Mouse (Mus musculus): ENCODE measurements around the gene Men1. TPM values are rescaled to one million over a fixed set of nuclear protein-coding genes. Genes with fewer than 3 reads are reported as not detected.

Men1 gene
- total RNA-seq, 2 experiments from 2014 or later: 10.1 to 11.4 TPM

DNA sequence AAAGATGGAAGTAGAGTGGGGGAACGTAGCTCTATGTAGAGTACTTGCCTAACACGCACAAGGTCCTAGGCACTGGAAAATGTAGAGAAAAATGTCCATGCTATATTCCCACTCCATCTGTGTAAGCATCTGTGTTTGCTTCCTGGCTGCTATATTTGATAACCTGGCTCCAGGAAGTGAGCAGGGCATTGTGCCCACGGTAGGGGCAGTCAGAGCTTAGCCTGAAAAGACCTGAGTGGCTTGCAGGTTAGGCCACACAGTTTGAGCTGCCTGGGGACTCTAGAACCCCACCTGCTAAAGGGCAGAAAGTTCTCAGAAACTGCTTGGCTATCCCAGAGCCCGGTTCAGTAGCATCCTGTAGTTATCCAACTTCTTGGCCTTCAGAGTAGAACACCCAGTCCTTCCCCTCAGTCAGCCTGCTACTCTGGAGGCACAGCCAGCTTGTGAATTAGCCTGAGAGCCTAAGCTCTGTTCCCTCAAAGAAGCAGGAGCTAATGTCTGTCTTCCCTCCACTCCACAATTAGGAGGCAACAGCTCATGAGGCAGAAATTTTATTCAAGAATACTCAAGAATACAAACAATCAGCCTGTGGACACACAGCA is 47.6 kb downstream of the Men1 start:
- intact Hi-C loops (cut with DNase I; ENCODE audit: low total_unique reads): no loop called here

DNA sequence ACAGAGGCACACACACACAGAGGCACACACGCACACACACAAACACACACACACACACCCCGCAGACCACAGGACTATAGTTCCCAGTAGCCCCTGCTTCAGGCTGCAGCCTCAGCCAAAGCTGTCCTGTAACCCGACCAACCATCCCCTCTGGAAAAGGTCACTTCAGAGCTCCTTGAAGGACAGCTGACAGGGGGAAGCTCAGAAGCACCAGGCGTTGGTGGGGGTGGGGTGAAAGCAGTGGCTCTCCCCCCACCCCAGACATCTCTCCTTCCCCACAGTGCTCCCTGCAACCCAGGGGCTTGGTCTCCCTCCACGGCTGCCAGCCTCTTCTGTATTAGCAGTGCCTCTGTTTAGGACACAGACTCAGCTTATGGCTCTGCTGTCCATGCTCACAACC is 48.7 kb downstream of the Men1 start:
- peak; percentile 66 for DNase-seq
- intact Hi-C loops (cut with DNase I; ENCODE audit: low total_unique reads): no loop called here

More for the DNA sequence above, 47.6 kb downstream of the Men1 start:
- DNase-seq: no peak

DNA sequence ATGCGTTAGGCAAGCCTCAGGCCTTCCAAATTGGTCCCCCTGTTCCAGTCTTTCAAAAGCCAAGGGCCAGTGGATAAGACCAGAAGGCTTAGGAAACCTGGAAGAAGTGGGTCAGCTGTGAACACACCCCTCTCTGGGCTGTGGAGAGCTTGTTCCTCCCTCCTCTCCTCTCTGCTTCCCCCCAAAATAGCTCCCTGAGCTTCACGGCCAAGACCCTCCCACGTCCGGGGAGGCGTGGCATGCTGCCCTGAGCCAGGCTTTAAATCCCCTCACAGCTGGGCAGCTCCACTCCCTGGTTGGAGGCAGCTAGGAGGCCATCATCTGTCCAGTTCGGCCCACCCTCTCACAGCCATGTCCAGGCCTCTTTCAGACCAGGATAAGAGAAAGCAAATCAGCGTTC is 49.3 kb downstream of the Men1 start, which contains the start of gene Pygm:
Pygm (plus strand) TSS at position 272 of the 400 bp plus-strand sequence.
- intact Hi-C loops (cut with DNase I; ENCODE audit: low total_unique reads): no loop called here
- peak; percentile 92 for DNase-seq

DNA sequence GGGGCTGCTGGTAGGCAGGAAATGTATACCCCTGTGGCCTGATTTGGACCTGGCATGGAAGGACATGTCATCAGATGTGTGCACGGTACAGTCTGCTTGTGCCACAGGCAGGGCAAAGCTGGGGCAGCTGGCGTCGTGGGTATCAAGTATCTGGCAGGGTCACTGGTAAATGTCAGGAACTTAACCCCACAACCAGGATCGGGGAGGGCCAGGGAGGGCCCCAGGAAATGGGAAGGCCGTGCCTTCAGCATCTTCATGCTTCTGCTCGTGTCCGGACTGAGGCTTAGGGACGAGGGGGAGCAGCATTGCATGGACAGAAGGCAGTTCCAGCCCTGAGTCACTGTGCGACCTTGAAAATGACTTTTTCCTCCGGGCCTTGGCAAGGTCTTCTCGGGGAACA is 50.2 kb downstream of the Men1 start:
- intact Hi-C loops (cut with DNase I; ENCODE audit: low total_unique reads): no loop called here
- peak; percentile 74 for DNase-seq

DNA sequence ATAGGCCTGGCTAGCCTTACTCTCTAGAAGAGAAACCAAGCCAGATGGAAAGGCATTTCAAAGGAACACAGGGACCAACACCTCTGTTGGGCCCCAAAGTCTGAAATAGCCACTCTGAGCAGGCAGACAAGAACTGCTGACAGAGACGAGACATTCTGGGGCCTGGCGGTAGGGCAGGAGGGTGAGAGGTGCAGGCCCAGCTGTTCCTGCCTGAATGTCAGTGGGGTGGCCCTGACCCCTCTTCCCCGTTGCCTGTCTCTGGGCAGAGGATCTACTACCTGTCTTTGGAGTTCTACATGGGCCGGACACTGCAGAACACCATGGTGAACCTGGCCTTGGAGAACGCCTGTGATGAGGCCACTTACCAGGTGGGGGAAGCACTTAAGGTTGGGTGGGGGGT is 50.6 kb downstream of the Men1 start:
- intact Hi-C loops (cut with DNase I; ENCODE audit: low total_unique reads): no loop called here
- no peak for DNase-seq

DNA sequence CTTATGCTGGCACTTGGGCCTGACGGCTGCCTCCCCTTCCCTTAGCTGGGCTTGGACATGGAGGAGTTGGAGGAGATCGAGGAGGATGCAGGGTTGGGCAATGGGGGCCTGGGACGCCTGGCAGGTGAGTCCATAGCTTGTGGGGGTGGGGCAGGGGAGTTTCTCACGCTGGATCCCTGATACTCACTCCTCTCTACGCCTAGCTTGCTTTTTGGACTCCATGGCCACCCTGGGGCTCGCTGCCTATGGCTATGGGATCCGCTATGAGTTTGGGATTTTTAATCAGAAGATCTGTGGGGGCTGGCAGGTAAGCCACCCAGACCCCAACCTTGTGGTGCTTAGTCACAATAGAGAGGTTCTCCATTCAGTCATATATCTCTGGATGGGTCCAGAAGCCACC is 51.0 kb downstream of the Men1 start:
- DNase-seq: no peak
- intact Hi-C loops (cut with DNase I; ENCODE audit: low total_unique reads): no loop called here

DNA sequence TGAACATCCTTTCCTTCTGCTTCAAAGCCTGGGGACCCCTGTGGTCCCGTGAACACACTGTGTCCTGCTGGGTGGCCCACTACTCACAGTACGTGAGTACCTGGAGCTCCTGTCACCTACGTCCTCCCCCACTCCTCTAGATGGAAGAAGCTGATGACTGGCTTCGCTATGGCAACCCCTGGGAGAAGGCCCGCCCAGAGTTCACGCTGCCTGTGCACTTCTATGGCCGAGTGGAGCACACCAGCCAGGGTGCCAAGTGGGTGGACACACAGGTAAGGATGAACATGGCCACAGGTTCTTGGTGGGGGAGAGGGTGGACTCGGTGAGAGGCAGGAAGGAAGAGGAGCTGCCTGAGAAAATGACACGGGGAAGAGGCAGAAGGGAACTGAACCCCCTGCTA is 51.5 kb downstream of the Men1 start:
- intact Hi-C loops (cut with DNase I; ENCODE audit: low total_unique reads): no loop called here
- DNase-seq: no peak

DNA sequence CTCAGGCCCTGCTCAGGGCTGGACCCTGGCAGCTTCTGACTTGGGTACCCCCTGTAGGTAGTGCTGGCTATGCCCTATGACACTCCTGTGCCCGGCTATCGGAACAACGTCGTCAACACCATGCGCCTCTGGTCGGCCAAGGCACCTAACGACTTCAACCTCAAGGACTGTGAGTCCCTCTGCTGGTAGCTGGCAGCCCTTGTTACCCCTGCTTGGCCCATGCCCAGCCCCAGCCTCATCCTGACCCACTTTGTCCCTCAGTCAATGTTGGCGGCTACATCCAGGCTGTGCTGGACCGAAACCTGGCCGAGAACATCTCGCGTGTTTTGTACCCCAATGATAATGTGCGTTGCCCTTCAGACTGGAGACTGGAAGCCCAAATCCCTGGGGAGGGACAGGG is 53.2 kb downstream of the Men1 start:
- peak; percentile 63 for DNase-seq
- intact Hi-C loops (cut with DNase I; ENCODE audit: low total_unique reads): no loop called here

DNA sequence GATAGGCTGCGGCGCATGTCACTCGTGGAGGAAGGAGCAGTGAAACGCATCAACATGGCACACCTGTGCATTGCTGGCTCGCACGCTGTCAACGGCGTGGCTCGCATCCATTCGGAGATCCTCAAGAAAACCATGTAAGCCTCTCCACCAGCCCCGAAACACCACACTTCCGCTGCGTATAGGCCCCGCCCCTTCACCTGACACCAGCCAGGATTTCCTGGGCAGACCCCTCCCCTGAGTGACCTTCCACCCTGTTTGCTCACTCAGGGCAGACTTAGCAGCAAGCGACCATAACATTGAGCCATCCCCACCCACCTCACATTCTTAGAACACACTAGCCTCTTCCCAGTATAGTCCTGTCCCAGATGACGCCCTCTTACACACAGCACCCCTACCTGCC is 55.0 kb downstream of the Men1 start:
- intact Hi-C loops (cut with DNase I; ENCODE audit: low total_unique reads): no loop called here

DNA sequence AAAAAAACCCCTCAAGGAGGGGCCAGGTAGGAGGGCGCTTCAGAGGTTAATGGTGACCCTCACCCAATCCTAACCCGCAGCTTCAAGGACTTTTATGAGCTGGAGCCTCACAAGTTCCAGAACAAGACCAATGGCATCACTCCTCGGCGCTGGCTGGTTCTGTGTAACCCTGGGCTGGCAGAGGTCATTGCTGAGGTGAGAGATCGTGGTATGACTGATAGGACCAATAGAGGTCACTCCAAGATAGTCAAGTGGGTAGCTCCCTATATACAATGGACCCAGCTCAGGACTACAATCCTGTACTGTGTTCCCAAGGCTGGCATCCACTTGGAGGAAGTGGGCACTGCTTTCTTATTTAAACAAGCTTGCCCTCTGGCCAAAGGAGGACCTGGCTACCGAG is 55.5 kb downstream of the Men1 start:
- intact Hi-C loops (cut with DNase I; ENCODE audit: low total_unique reads): no loop called here
- DNase-seq: no peak

More for the DNA sequence above, 55.0 kb downstream of the Men1 start:
- no peak for DNase-seq

Small RNAs within 50 kb of the gene (microRNA-seq; reads per million reads assigned to microRNA genes)
- 0 to 0.50 reads per million in 2 experiments for gene Mir6989

Other genes starting within 250 kb of the Men1 start
- 1 to 10 TPM in 1 of 2 experiments, under 1 TPM in 1; 0.84 to 1.3 TPM for gene Cdca5, start 250.0 kb upstream of the Men1 start, total RNA-seq (2021)
- gene AC131692.1, start 240.6 kb upstream of the Men1 start, total RNA-seq (2021): not detected
- gene Naaladl1, start 229.2 kb upstream of the Men1 start, total RNA-seq (2021): not detected
- gene Sac3d1, start 216.3 kb upstream of the Men1 start, total RNA-seq (2021): 10 to 100 TPM in 1 of 2 experiments, 1 to 10 TPM in 1; 8.8 to 14.4 TPM
- gene Snx15, start 206.7 kb upstream of the Men1 start, total RNA-seq (2021): 10 to 100 TPM in 1 of 2 experiments, 1 to 10 TPM in 1; 8.2 to 11.9 TPM
- gene Batf2, start 194.0 kb upstream of the Men1 start, total RNA-seq (2021): under 1 TPM in 1 of 2 experiments, not detected in 1; 0.20 TPM
- 10 to 100 TPM; 53.4 to 55.4 TPM for gene Arl2, start 193.4 kb upstream of the Men1 start, total RNA-seq (2021)
- not detected for gene Majin, start 150.6 kb upstream of the Men1 start, total RNA-seq (2021)
- gene Gpha2, start 108.6 kb upstream of the Men1 start, total RNA-seq (2021): not detected
- 10 to 100 TPM; 22.4 to 24.7 TPM for gene Ppp2r5b, start 99.1 kb upstream of the Men1 start, total RNA-seq (2021)
- 10 to 100 TPM; 12.7 to 14.6 TPM for gene Atg2a, start 93.3 kb upstream of the Men1 start, total RNA-seq (2021)
- gene Ehd1, start 58.3 kb upstream of the Men1 start, total RNA-seq (2021): 10 to 100 TPM; 40.5 to 50.8 TPM
- gene Cdc42bpg, start 28.5 kb upstream of the Men1 start, total RNA-seq (2021): 1 to 10 TPM; 3.4 to 3.9 TPM
- gene Map4k2, start 6.2 kb downstream of the Men1 start, total RNA-seq (2021): 10 to 100 TPM in 1 of 2 experiments, 1 to 10 TPM in 1; 9.5 to 14.4 TPM
- gene Sf1, start 28.7 kb downstream of the Men1 start, total RNA-seq (2021): 10 to 100 TPM; 75.1 to 80.9 TPM
- 1,000 to 10,000 TPM; 4,021 to 4,833 TPM for gene Pygm, start 49.4 kb downstream of the Men1 start, total RNA-seq (2021)
- gene Rasgrp2, start 64.4 kb downstream of the Men1 start, total RNA-seq (2021): 10 to 100 TPM; 24.0 to 37.6 TPM
- 1 to 10 TPM; 1.5 to 2.9 TPM for gene Nrxn2, start 83.8 kb downstream of the Men1 start, total RNA-seq (2021)
- not detected for gene Slc22a12, start 208.1 kb downstream of the Men1 start, total RNA-seq (2021)

All from gastrocnemius, postnatal 14 days (tissue).